In the genomic region with DNA sequence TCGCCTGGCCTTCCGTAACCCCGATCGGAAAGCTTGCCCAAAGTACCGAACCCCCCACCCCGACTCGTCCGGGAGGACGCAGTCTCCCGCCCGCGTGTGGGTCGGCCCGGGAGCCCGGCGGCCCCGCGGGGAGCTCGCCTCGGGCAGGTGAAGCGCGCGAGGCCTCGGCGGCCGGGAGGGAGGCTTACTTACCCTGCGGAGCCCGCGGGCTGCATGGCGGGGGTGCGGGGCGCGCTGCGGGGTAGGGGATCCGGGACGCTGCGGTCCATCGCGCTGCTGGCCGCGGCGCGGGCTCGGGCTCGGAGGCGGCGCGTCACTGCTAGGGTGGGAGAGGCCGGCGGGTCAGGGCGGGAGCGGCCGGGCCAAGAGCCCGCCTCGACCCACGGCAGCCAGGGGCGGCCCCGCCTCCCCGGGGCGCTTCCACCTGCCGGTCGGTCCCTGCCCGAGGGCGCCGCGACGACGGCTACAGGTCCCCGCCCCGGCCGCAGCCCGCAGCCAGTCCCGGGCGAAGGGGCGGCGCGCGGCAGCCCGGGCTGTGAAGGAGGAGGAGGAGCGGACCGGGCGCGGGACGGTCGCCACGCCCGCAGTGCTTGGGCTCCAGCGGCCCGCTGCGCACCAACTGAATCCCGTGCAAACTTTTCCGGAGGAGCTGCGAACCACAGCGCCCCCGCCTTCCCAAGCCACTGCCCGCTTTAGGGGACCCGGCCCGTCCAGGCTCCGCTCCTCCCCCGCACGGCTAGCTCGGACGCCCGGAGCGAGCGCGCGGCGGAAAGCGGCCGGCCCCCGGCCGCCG, we compare ENCODE assay signal across 8 mouse cellular contexts. TPM values are rescaled to one million over a fixed set of nuclear protein-coding genes. Genes with fewer than 3 reads are reported as not detected.
DNase-seq lines count a peak whose midpoint lies in the region; ATAC-seq lines count a peak whose summit lies in the region.

No protein-coding gene starts in this region.

- no peaks in the 10 kb centered on the region for H3K9me3 ChIP-seq in embryonic facial prominence, embryonic 15.5 days (replicated peaks)
- H3K9me3 ChIP-seq in heart, embryonic 13.5 days: no peaks in the 10 kb centered on the region
- H3K9me3 ChIP-seq in kidney, embryonic 16.5 days (ENCODE audit: low read length): no peaks in the 10 kb centered on the region
- no peaks in the 10 kb centered on the region for H3K9me3 ChIP-seq in liver, embryonic 12.5 days (replicated peaks)

- peak; percentile 51 for DNase-seq in layer of hippocampus, adult 11-12 months (ENCODE audit: low spot score)
- DNase-seq in layer of hippocampus, adult 9-10 months (ENCODE audit: low spot score): no peak
- peak; percentile 57 for DNase-seq in naive thymus-derived CD4-positive, alpha-beta T cell, adult 2 months (ENCODE audit: low read depth)
- peak; percentile 73 for DNase-seq in splenic B cell, adult 2 months (ENCODE audit: low read depth, low spot score)

- no peaks in the 10 kb centered on the region for H3K36me3 ChIP-seq in embryonic facial prominence, embryonic 15.5 days
- H3K36me3 ChIP-seq in heart, embryonic 13.5 days: no peaks in the 10 kb centered on the region
- no peaks in the 10 kb centered on the region for H3K36me3 ChIP-seq in kidney, embryonic 16.5 days (ENCODE audit: insufficient read depth, low read length)
- no peaks in the 10 kb centered on the region for H3K36me3 ChIP-seq in liver, embryonic 12.5 days
- H3K36me3 ChIP-seq in splenic B cell, adult 2 months (ENCODE audit: control insufficient read depth, insufficient read depth, low read length, poor library complexity, severe bottlenecking): no peaks in the 10 kb centered on the region

- no peaks in the 10 kb centered on the region for H3K27me3 ChIP-seq in embryonic facial prominence, embryonic 15.5 days
- no peaks in the 10 kb centered on the region for H3K27me3 ChIP-seq in heart, embryonic 13.5 days (replicated peaks)
- no peaks in the 10 kb centered on the region for H3K27me3 ChIP-seq in kidney, embryonic 16.5 days (ENCODE audit: insufficient read depth, low read length)
- H3K27me3 ChIP-seq in liver, embryonic 12.5 days (replicated peaks): peaks cover 44% of the 10 kb centered on the region
- H3K27me3 ChIP-seq in splenic B cell, adult 2 months (ENCODE audit: control insufficient read depth, insufficient read depth, low read length, poor library complexity, severe bottlenecking): no peaks in the 10 kb centered on the region

- H3K9ac ChIP-seq in embryonic facial prominence, embryonic 15.5 days: peak overlapping the region; percentile 53
- H3K9ac ChIP-seq in heart, embryonic 13.5 days: peak overlapping the region; percentile 90
- peak overlapping the region; percentile 92 for H3K9ac ChIP-seq in kidney, embryonic 16.5 days (replicated peaks; ENCODE audit: low read length)
- peak overlapping the region; percentile 67 for H3K9ac ChIP-seq in liver, embryonic 12.5 days

- H3K4me1 ChIP-seq in embryonic facial prominence, embryonic 15.5 days: peaks cover 16% of the 10 kb centered on the region; the same call in 1 of the 2 replicates
- peaks cover 17% of the 10 kb centered on the region for H3K4me1 ChIP-seq in heart, embryonic 13.5 days
- peaks cover 23% of the 10 kb centered on the region for H3K4me1 ChIP-seq in kidney, embryonic 16.5 days (ENCODE audit: insufficient read depth, low read length)
- H3K4me1 ChIP-seq in liver, embryonic 12.5 days: no peaks in the 10 kb centered on the region

- H3K4me2 ChIP-seq in embryonic facial prominence, embryonic 15.5 days (replicated peaks): peak overlapping the region; percentile 95
- peak overlapping the region; percentile 84 for H3K4me2 ChIP-seq in heart, embryonic 13.5 days
- H3K4me2 ChIP-seq in kidney, embryonic 16.5 days (replicated peaks; ENCODE audit: low read depth, low read length): peak overlapping the region; percentile 84
- H3K4me2 ChIP-seq in liver, embryonic 12.5 days: peak overlapping the region; percentile 78

- peak overlapping the region; percentile 64 for H3K4me3 ChIP-seq in embryonic facial prominence, embryonic 15.5 days (replicated peaks)
- peak overlapping the region; percentile 83 for H3K4me3 ChIP-seq in heart, embryonic 13.5 days
- H3K4me3 ChIP-seq in kidney, embryonic 16.5 days (ENCODE audit: low read length): peak overlapping the region; percentile 72
- H3K4me3 ChIP-seq in liver, embryonic 12.5 days: peak overlapping the region; percentile 60

- WGBS in embryonic facial prominence, embryonic 15.5 days: under 1% methylated on average over 107 of the region's 114 CpGs
- WGBS in heart, embryonic 13.5 days: 1% methylated on average over 75 of the region's 114 CpGs
- under 1% methylated on average over 73 of the region's 114 CpGs for WGBS in kidney, embryonic 16.5 days
- WGBS in liver, embryonic 12.5 days (ENCODE audit: insufficient replicate concordance): under 1% methylated on average over 107 of the region's 114 CpGs

- peak; percentile 88 for ATAC-seq in embryonic facial prominence, embryonic 15.5 days (ENCODE audit: insufficient number of reproducible peaks, low FRiP score, low TSS enrichment, low read depth)
- ATAC-seq in heart, embryonic 13.5 days (ENCODE audit: extremely low read depth, insufficient number of reproducible peaks, low FRiP score, low TSS enrichment): peak; percentile 80
- peak; percentile 94 for ATAC-seq in kidney, embryonic 16.5 days (ENCODE audit: low FRiP score, low TSS enrichment)
- ATAC-seq in liver, embryonic 12.5 days: peak; percentile 86

- peak overlapping the region; percentile 74 for H3K27ac ChIP-seq in embryonic facial prominence, embryonic 15.5 days (replicated peaks)
- H3K27ac ChIP-seq in heart, embryonic 13.5 days (replicated peaks): peak overlapping the region; percentile 94
- H3K27ac ChIP-seq in kidney, embryonic 16.5 days (ENCODE audit: low read length): peak overlapping the region; percentile 98
- H3K27ac ChIP-seq in liver, embryonic 12.5 days: peak overlapping the region; percentile 81

RNA-seq across cellular contexts. Expression of a gene that starts 0.8 kb away (rescaled TPM):
- polyA plus RNA-seq in embryonic facial prominence, embryonic 15.5 days (2015; fragmentation: Nextera tagmentation; extraction: Ambion mirVana): 4.1 and 4.7 TPM in 2 replicates
- polyA plus RNA-seq in heart, embryonic 13.5 days (2015; fragmentation: Nextera tagmentation; extraction: Ambion mirVana): 7.9 and 8.1 TPM in 2 replicates
- 21.2 and 25.9 TPM in 2 replicates for polyA plus RNA-seq in kidney, embryonic 16.5 days (2015; fragmentation: Nextera tagmentation; extraction: Ambion mirVana)
- 4.3 and 4.4 TPM in 2 replicates for polyA plus RNA-seq in liver, embryonic 12.5 days (2016; fragmentation: Nextera tagmentation; extraction: Ambion mirVana)
